Mouse (Mus musculus) G1E-ER4 (cell line): Measurements from ENCODE around the gene Cdh7. TPM values are rescaled to one million over a fixed set of nuclear protein-coding genes. Genes with fewer than 3 reads are reported as not detected.

Experiments
- GATA1 ChIP-seq: IDR thresholded peaks from one replicate; pipeline ENCODE4 v1.8.0; 2012; ENCODE audit warnings: low read length, inconsistent platforms
- polyA plus RNA-seq: library from polyadenylated mRNA; stranded (reverse); fragments of >175 nt; gene quantifications from 2 replicates; pipeline ENCODE4 v1.2.3, GENCODE M21; 2012

The Cdh7 gene
- not detected in 2 replicates for polyA plus RNA-seq

GRCm38 (mm10) chr1:109982064-109982808 lies at the start of gene Cdh7:
Cdh7 (plus strand) TSS chr1:109982431.
- TF ChIP-seq GATA1 = no peak

GRCm38 (mm10) chr1:109932674-109933073 lies 49.6 kb upstream of the Cdh7 start:
- no peak for TF ChIP-seq GATA1

GRCm38 (mm10) chr1:109948571-109948970 lies 33.7 kb upstream of the Cdh7 start:
- no peak for TF ChIP-seq GATA1

- no peak for TF ChIP-seq GATA1
These were observed 10.4 kb upstream of the Cdh7 start for GRCm38 (mm10) chr1:109971721-109972425.

GRCm38 (mm10) chr1:109972426-109973015 lies 9.7 kb upstream of the Cdh7 start:
- TF ChIP-seq GATA1 = no peak

- TF ChIP-seq GATA1 = no peak
These were observed 742 bp downstream of the Cdh7 start for GRCm38 (mm10) chr1:109982809-109983536.

GRCm38 (mm10) chr1:109983537-109983912 lies 1.3 kb downstream of the Cdh7 start:
- TF ChIP-seq GATA1 = no peak

- TF ChIP-seq GATA1 = no peak
These were observed 2.5 kb downstream of the Cdh7 start for GRCm38 (mm10) chr1:109984776-109985175.

- no peak for TF ChIP-seq GATA1
These were observed 3.2 kb downstream of the Cdh7 start for GRCm38 (mm10) chr1:109985468-109985867.

GRCm38 (mm10) chr1:109989541-109989940 lies 7.3 kb downstream of the Cdh7 start:
- no peak for TF ChIP-seq GATA1

GRCm38 (mm10) chr1:109993906-109994305 lies 11.7 kb downstream of the Cdh7 start:
- TF ChIP-seq GATA1 = no peak

GRCm38 (mm10) chr1:110004451-110004850 lies 22.2 kb downstream of the Cdh7 start:
- TF ChIP-seq GATA1 = no peak

- TF ChIP-seq GATA1 = no peak
These were observed 22.8 kb downstream of the Cdh7 start for GRCm38 (mm10) chr1:110005038-110005437.

- TF ChIP-seq GATA1 = no peak
These were observed 29.9 kb downstream of the Cdh7 start for GRCm38 (mm10) chr1:110012153-110012552.

- TF ChIP-seq GATA1 = no peak
These were observed 74.1 kb downstream of the Cdh7 start for GRCm38 (mm10) chr1:110056317-110056716.

GRCm38 (mm10) chr1:110067405-110067804 lies 85.2 kb downstream of the Cdh7 start:
- no peak for TF ChIP-seq GATA1
